Mouse (Mus musculus): ENCODE measurements around the gene Tmem179b. TPM values are rescaled to one million over a fixed set of nuclear protein-coding genes. Genes with fewer than 3 reads are reported as not detected.

Gene Tmem179b
- polyA plus RNA-seq, 1 experiment = 105 TPM

DNA sequence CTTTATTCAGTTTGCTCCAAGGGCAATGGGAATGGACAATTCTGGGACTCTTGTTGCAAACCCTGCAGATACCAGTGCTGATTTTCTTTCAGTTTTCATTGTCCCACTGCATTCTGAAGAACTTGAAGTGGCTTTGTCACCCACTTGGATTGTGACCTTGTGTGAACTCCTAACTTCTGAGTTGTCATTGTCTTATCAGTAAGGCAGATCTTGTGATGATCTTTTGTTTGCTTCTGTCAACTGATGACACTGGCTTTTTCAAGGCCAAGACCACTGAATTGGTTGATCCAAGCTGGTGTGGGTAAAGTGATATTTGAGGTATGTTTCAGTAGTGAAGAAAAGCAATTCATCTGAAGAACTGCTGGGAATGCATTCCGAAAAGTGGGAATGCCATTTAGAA is 28.9 kb downstream of the Tmem179b start:
- Histone ChIP-seq H3K36me3 (ENCODE audit: control insufficient read depth, insufficient read depth, low read length) (peaks cover 4% of the 10 kb centered on the region), H3K27ac (ENCODE audit: insufficient read depth, low read depth, low read length) (no peak overlapping the region), H3K4me3 (ENCODE audit: insufficient read depth, low read depth, low read length) (no peak overlapping the region), H3K27me3 (replicated peaks; ENCODE audit: control insufficient read depth, insufficient read depth, low read length) (no peaks in the 10 kb centered on the region), H3K4me1 (ENCODE audit: control insufficient read depth, insufficient read depth, low read length) (peaks cover 12% of the 10 kb centered on the region; the same call in 1 of the 2 replicates)
- DNase-seq = no peak
- TF ChIP-seq POLR2A (IDR thresholded peaks at IDR 0.05; ENCODE audit: low read depth, low read length) = no peak
- no peak for TF ChIP-seq CTCF (conservative IDR thresholded peaks at IDR 0.05; ENCODE audit: insufficient read depth, insufficient read length, low read depth, low read length)
- 91% methylated on average over 1 of the region's 1 CpGs for WGBS

DNA sequence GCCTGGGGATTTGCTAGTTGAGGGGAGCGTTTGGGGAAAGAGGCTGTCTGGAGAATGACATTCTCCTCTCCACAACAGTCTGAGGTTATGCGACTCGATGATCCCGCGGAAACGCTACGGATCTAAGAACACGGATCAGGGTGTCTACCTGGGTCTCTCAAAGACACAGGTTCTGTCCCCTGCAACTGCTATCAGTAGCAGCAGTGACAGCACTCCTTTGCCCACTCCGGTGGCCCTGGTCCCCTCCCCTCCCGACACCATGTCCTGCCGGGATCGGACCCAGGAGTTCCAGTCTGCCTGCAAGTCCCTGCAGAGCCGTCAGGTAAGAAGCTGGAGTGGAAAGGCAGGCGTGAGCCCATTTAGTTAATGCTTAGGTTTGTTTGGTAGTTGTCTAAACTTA is 32.1 kb downstream of the Tmem179b start:
- no peak for TF ChIP-seq CTCF (conservative IDR thresholded peaks at IDR 0.05; ENCODE audit: insufficient read depth, insufficient read length, low read depth, low read length)
- TF ChIP-seq POLR2A (IDR thresholded peaks at IDR 0.05; ENCODE audit: low read depth, low read length) = no peak
- peak overlapping the region; percentile 75 for H3K4me3 ChIP-seq (ENCODE audit: insufficient read depth, low read depth, low read length)
- H3K27me3 ChIP-seq (replicated peaks; ENCODE audit: control insufficient read depth, insufficient read depth, low read length) = no peaks in the 10 kb centered on the region
- peaks cover 14% of the 10 kb centered on the region; the same call in 1 of the 2 replicates for H3K4me1 ChIP-seq (ENCODE audit: control insufficient read depth, insufficient read depth, low read length)
- DNase-seq = no peak
- peaks cover 1% of the 10 kb centered on the region; the same call in 1 of the 2 replicates for H3K36me3 ChIP-seq (ENCODE audit: control insufficient read depth, insufficient read depth, low read length)
- H3K27ac ChIP-seq (ENCODE audit: insufficient read depth, low read depth, low read length) = peak overlapping the region; percentile 56
- WGBS = 4% methylated on average over 14 of the region's 14 CpGs

DNA sequence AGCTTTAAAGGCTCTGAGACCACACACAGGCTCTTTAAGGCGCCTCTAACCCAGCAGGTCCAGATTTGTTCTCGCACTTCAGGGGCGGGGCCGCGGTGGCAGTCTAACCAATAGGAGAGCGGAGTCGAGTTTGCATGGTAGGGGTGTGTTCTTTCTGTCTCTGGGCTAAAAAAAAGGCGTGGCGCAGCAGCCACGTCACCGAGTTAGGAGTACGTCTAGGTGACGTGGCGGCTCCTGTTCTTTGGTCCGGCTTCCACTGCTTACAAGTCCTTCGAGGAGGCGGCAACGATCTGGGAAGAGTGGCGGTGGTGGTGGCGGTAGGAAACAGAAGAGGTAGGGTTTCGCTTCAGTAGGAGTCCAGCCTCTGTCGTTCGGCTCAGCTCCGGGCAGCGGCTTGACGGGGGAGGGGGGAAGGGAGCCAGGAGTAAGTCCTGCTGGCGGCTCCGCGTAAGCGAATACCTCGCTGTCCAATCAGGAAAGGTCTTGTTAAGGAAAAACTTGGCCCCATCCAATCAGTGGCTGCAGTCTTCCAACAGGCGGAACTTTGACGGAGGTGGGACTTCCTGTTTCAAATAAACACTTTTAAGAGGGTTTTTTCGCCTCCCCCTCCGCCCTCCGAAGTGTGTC is 32.9 kb downstream of the Tmem179b start, which contains the start of gene Stx5a:
TSS of gene Stx5a (plus strand) at position 171 of the 627 bp plus-strand sequence.
- TF ChIP-seq POLR2A (IDR thresholded peaks at IDR 0.05; ENCODE audit: low read depth, low read length) (peak; percentile 35), CTCF (conservative IDR thresholded peaks at IDR 0.05; ENCODE audit: insufficient read depth, insufficient read length, low read depth, low read length) (no peak)
- peaks cover 1% of the 10 kb centered on the region; the same call in 1 of the 2 replicates for H3K36me3 ChIP-seq (ENCODE audit: control insufficient read depth, insufficient read depth, low read length)
- peak; percentile 99 for DNase-seq
- H3K4me1 ChIP-seq (ENCODE audit: control insufficient read depth, insufficient read depth, low read length) = peaks cover 14% of the 10 kb centered on the region; the same call in 1 of the 2 replicates
- peak within 1 kb of the TSS; percentile 90 for H3K27ac ChIP-seq (ENCODE audit: insufficient read depth, low read depth, low read length)
- H3K4me3 ChIP-seq (ENCODE audit: insufficient read depth, low read depth, low read length) = peak within 1 kb of the TSS; percentile 75
- H3K27me3 ChIP-seq (replicated peaks; ENCODE audit: control insufficient read depth, insufficient read depth, low read length) = no peaks in the 10 kb centered on the region
- under 1% methylated on average over 36 of the region's 36 CpGs for WGBS

DNA sequence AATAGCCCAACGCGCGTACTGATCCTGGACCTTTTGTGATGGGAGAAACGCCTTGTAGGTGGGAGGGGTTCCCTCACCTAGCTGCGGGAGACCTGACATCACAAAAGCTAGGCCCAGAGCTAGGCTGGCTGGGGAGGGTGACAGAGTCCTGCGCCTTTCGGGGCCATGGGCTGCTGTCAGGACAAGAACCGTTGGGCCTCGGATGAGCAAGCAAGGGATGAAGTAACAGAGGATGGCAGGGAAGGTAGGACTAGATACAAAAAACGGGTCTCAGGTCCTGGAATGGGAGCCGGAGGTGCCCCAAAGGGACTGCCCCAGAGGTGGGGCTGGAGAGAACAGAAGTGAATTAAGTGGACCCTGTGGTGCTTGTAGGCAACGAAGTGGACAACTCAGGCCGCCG is 33.7 kb downstream of the Tmem179b start, which contains the start of gene 1700092M07Rik:
TSS of gene 1700092M07Rik (plus strand) at position 116 of the 400 bp plus-strand sequence.
- Histone ChIP-seq H3K4me1 (ENCODE audit: control insufficient read depth, insufficient read depth, low read length) (peaks cover 14% of the 10 kb centered on the region; the same call in 1 of the 2 replicates), H3K36me3 (ENCODE audit: control insufficient read depth, insufficient read depth, low read length) (peaks cover 1% of the 10 kb centered on the region; the same call in 1 of the 2 replicates), H3K27me3 (replicated peaks; ENCODE audit: control insufficient read depth, insufficient read depth, low read length) (no peaks in the 10 kb centered on the region), H3K27ac (ENCODE audit: insufficient read depth, low read depth, low read length) (peak within 1 kb of the TSS; percentile 90), H3K4me3 (ENCODE audit: insufficient read depth, low read depth, low read length) (peak within 1 kb of the TSS; percentile 59)
- DNase-seq = no peak
- TF ChIP-seq POLR2A (IDR thresholded peaks at IDR 0.05; ENCODE audit: low read depth, low read length) (no peak), CTCF (conservative IDR thresholded peaks at IDR 0.05; ENCODE audit: insufficient read depth, insufficient read length, low read depth, low read length) (no peak)
- 46% methylated on average over 14 of the region's 14 CpGs for WGBS

DNA sequence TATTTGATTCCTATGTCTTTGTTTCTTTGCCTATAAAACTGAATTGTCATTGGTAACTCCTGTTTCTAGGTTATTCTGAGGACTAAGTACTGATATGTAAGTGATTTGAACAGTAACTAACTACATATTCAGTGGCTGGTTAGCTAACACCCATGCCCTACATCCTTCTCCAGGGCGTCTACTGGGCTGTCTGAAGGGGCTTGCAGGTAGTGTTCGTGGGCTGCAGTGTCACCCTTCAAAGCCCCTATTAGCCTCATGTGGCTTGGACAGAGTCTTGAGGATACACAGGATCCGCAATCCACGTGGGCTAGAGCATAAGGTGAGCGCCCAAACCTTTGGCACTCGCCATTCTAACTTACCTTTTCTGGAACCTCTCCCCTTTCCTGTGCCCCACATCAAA is 34.6 kb downstream of the Tmem179b start:
- DNase-seq = no peak
- Histone ChIP-seq H3K4me3 (ENCODE audit: insufficient read depth, low read depth, low read length) (no peak overlapping the region), H3K27ac (ENCODE audit: insufficient read depth, low read depth, low read length) (no peak overlapping the region), H3K36me3 (ENCODE audit: control insufficient read depth, insufficient read depth, low read length) (peaks cover 1% of the 10 kb centered on the region; the same call in 1 of the 2 replicates), H3K27me3 (replicated peaks; ENCODE audit: control insufficient read depth, insufficient read depth, low read length) (no peaks in the 10 kb centered on the region), H3K4me1 (ENCODE audit: control insufficient read depth, insufficient read depth, low read length) (peaks cover 14% of the 10 kb centered on the region; the same call in 1 of the 2 replicates)
- TF ChIP-seq CTCF (conservative IDR thresholded peaks at IDR 0.05; ENCODE audit: insufficient read depth, insufficient read length, low read depth, low read length) (no peak), POLR2A (IDR thresholded peaks at IDR 0.05; ENCODE audit: low read depth, low read length) (no peak)
- 93% methylated on average over 6 of the region's 6 CpGs for WGBS

DNA sequence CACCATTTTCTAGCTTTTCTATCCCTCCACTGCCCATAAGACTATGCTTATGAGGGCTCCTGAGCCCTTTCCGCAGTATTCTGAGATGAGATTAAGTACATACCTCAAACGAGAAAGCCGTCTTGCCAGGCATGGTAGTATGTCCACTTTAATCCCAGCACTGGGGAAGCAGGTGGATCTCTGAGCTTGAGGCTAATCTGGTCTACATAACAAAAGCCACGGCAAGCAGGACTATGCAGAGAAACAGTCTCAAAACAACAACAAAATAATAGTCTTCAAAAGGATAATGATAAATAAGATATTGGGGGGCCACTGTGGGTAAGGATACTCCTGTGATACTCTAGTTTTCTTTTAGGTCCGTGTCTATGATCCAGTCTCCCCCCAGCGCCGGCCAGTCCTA is 35.4 kb downstream of the Tmem179b start:
- Histone ChIP-seq H3K4me1 (ENCODE audit: control insufficient read depth, insufficient read depth, low read length) (peaks cover 14% of the 10 kb centered on the region; the same call in 1 of the 2 replicates), H3K27me3 (replicated peaks; ENCODE audit: control insufficient read depth, insufficient read depth, low read length) (no peaks in the 10 kb centered on the region), H3K27ac (ENCODE audit: insufficient read depth, low read depth, low read length) (no peak overlapping the region), H3K36me3 (ENCODE audit: control insufficient read depth, insufficient read depth, low read length) (peaks cover 1% of the 10 kb centered on the region; the same call in 1 of the 2 replicates), H3K4me3 (ENCODE audit: insufficient read depth, low read depth, low read length) (no peak overlapping the region)
- DNase-seq = no peak
- 89% methylated on average over 7 of the region's 7 CpGs for WGBS
- TF ChIP-seq CTCF (conservative IDR thresholded peaks at IDR 0.05; ENCODE audit: insufficient read depth, insufficient read length, low read depth, low read length) = no peak
- no peak for TF ChIP-seq POLR2A (IDR thresholded peaks at IDR 0.05; ENCODE audit: low read depth, low read length)

DNA sequence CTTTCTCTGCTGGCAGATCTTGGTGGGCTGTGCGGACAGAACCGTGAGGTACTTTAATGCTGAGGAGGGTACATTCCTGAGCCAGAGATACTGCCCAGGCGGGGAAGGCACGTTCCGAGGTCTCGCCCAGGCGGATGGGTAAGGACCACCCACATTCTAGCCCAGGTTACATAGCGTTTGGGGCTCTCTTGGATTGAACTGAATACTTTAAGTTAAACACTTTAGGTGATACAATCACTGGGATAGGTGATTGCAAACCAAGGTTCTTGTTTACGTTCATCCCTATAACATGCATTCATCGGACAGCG is 38.2 kb downstream of the Tmem179b start:
- peaks cover 7% of the 10 kb centered on the region; the same call in 1 of the 2 replicates for H3K4me1 ChIP-seq (ENCODE audit: control insufficient read depth, insufficient read depth, low read length)
- peak overlapping the region; percentile 94 for H3K4me3 ChIP-seq (ENCODE audit: insufficient read depth, low read depth, low read length)
- DNase-seq = no peak
- WGBS = 2% methylated on average over 11 of the region's 11 CpGs
- no peak overlapping the region for H3K27ac ChIP-seq (ENCODE audit: insufficient read depth, low read depth, low read length)
- no peak for TF ChIP-seq POLR2A (IDR thresholded peaks at IDR 0.05; ENCODE audit: low read depth, low read length)
- no peak for TF ChIP-seq CTCF (conservative IDR thresholded peaks at IDR 0.05; ENCODE audit: insufficient read depth, insufficient read length, low read depth, low read length)
- H3K27me3 ChIP-seq (replicated peaks; ENCODE audit: control insufficient read depth, insufficient read depth, low read length) = no peaks in the 10 kb centered on the region
- no peaks in the 10 kb centered on the region for H3K36me3 ChIP-seq (ENCODE audit: control insufficient read depth, insufficient read depth, low read length)
